Mouse (Mus musculus): ENCODE data around the gene Scrn2. TPM values are rescaled to one million over a fixed set of nuclear protein-coding genes. Genes with fewer than 3 reads are reported as not detected.
A peak's percentile ranks its signal among the peaks of the same experiment; 100 is the strongest.

Gene Scrn2
- total and polyA plus RNA-seq, 2 experiments from 2014 or later: 12.4 to 24.0 TPM

DNA sequence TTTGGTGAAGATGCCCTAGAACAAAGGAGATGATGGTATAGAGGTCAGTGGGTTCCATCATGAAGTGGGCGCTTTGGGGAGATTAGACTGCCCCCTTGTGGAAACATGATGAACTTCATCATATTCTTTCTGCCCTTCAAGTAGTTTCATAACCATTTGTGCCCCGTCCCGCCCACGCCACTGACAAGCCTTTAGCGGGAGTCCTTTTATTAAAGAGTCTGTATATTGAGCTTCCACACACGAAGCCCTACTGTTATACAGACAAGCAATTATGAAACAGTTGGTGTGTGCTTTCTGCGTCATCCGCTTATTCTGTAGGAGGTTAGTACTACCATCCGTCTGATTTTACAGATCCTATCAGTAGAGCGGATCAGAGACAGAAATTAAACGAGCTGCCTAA, 53.2 kb downstream of the Scrn2 start:
- TF ChIP-seq CTCF (IDR thresholded peaks at IDR 0.05; ENCODE audit: low read depth): peak; percentile 72
- Histone ChIP-seq H3K36me3 (ENCODE audit: insufficient read depth, low read length) (no peaks in the 10 kb centered on the region), H3K4me2 (ENCODE audit: low read depth, low read length) (no peak overlapping the region), H3K27ac (no peak overlapping the region), H3K4me1 (ENCODE audit: insufficient read depth, low read length) (no peaks in the 10 kb centered on the region), H3K27me3 (ENCODE audit: insufficient read depth, low read length) (no peaks in the 10 kb centered on the region), H3K9me3 (ENCODE audit: low read length) (no peaks in the 10 kb centered on the region), H3K4me3 (ENCODE audit: low read length) (no peak overlapping the region), H3K9ac (replicated peaks; ENCODE audit: low read length) (no peak overlapping the region)
- 44% methylated on average over 11 of the region's 11 CpGs for WGBS
- ATAC-seq (no peak), DNase-seq (ENCODE audit: low spot score) (peak; percentile 34)

Small RNA genes lying within 50 kb of the gene (microRNA-seq; reads per million reads assigned to microRNA genes)
- gene Mir8103: 0.53 to 0.72 reads per million in 2 experiments

Other genes starting within 250 kb of the Scrn2 start
- 23.1 and 27.9 TPM in 2 replicates for gene Cbx1, start 240.8 kb upstream of the Scrn2 start, total RNA-seq (2014; rRNA removed)
- 57.2 and 63.0 TPM in 2 replicates for gene Cbx1, start 240.8 kb upstream of the Scrn2 start, polyA plus RNA-seq (2015; fragmentation: Nextera tagmentation; extraction: Ambion mirVana)
- 91.4 and 92.8 TPM in 2 replicates for gene Nfe2l1, start 200.0 kb upstream of the Scrn2 start, total RNA-seq (2014; rRNA removed)
- 67.2 and 69.0 TPM in 2 replicates for gene Nfe2l1, start 200.0 kb upstream of the Scrn2 start, polyA plus RNA-seq (2015; fragmentation: Nextera tagmentation; extraction: Ambion mirVana)
- 6.3 and 12.6 TPM in 2 replicates for gene Copz2, start 180.1 kb upstream of the Scrn2 start, total RNA-seq (2014; rRNA removed)
- 26.4 and 28.1 TPM in 2 replicates for gene Copz2, start 180.1 kb upstream of the Scrn2 start, polyA plus RNA-seq (2015; fragmentation: Nextera tagmentation; extraction: Ambion mirVana)
- 44.9 and 56.5 TPM in 2 replicates for gene Cdk5rap3, start 113.4 kb upstream of the Scrn2 start, total RNA-seq (2014; rRNA removed)
- gene Cdk5rap3, start 113.4 kb upstream of the Scrn2 start, polyA plus RNA-seq (2015; fragmentation: Nextera tagmentation; extraction: Ambion mirVana): 77.1 and 87.8 TPM in 2 replicates
- gene Prr15l, start 101.8 kb upstream of the Scrn2 start, total RNA-seq (2014; rRNA removed): 0.10 and 0.75 TPM in 2 replicates
- 0.19 and 0.71 TPM in 2 replicates for gene Prr15l, start 101.8 kb upstream of the Scrn2 start, polyA plus RNA-seq (2015; fragmentation: Nextera tagmentation; extraction: Ambion mirVana)
- 31.5 and 37.2 TPM in 2 replicates for gene Pnpo, start 86.0 kb upstream of the Scrn2 start, total RNA-seq (2014; rRNA removed)
- gene Pnpo, start 86.0 kb upstream of the Scrn2 start, polyA plus RNA-seq (2015; fragmentation: Nextera tagmentation; extraction: Ambion mirVana): 37.3 and 38.3 TPM in 2 replicates
- 7.3 and 8.8 TPM in 2 replicates for gene Sp2, start 47.0 kb upstream of the Scrn2 start, total RNA-seq (2014; rRNA removed)
- 11.9 and 14.4 TPM in 2 replicates for gene Sp2, start 47.0 kb upstream of the Scrn2 start, polyA plus RNA-seq (2015; fragmentation: Nextera tagmentation; extraction: Ambion mirVana)
- gene Sp6, start 16.5 kb upstream of the Scrn2 start, total RNA-seq (2014; rRNA removed): 0.18 and 0.99 TPM in 2 replicates
- 0.38 and 0.54 TPM in 2 replicates for gene Sp6, start 16.5 kb upstream of the Scrn2 start, polyA plus RNA-seq (2015; fragmentation: Nextera tagmentation; extraction: Ambion mirVana)
- gene Lrrc46, start 11.5 kb downstream of the Scrn2 start, total RNA-seq (2014; rRNA removed): 0.36 and 3.5 TPM in 2 replicates
- gene Lrrc46, start 11.5 kb downstream of the Scrn2 start, polyA plus RNA-seq (2015; fragmentation: Nextera tagmentation; extraction: Ambion mirVana): 3.5 and 4.1 TPM in 2 replicates
- 64.6 and 69.3 TPM in 2 replicates for gene Mrpl10, start 11.6 kb downstream of the Scrn2 start, total RNA-seq (2014; rRNA removed)
- 64.9 and 66.6 TPM in 2 replicates for gene Mrpl10, start 11.6 kb downstream of the Scrn2 start, polyA plus RNA-seq (2015; fragmentation: Nextera tagmentation; extraction: Ambion mirVana)
- 11.5 and 14.6 TPM in 2 replicates for gene Osbpl7, start 20.7 kb downstream of the Scrn2 start, total RNA-seq (2014; rRNA removed)
- 12.5 and 13.2 TPM in 2 replicates for gene Osbpl7, start 20.7 kb downstream of the Scrn2 start, polyA plus RNA-seq (2015; fragmentation: Nextera tagmentation; extraction: Ambion mirVana)
- gene Tbx21, start 85.4 kb downstream of the Scrn2 start, total RNA-seq (2014; rRNA removed): 0.89 TPM in 1 of 2 replicates, not detected in the other
- 0.11 and 0.16 TPM in 2 replicates for gene Tbx21, start 85.4 kb downstream of the Scrn2 start, polyA plus RNA-seq (2015; fragmentation: Nextera tagmentation; extraction: Ambion mirVana)
- 45.4 and 53.8 TPM in 2 replicates for gene Tbkbp1, start 121.6 kb downstream of the Scrn2 start, total RNA-seq (2014; rRNA removed)
- 9.6 and 10.1 TPM in 2 replicates for gene Tbkbp1, start 121.6 kb downstream of the Scrn2 start, polyA plus RNA-seq (2015; fragmentation: Nextera tagmentation; extraction: Ambion mirVana)
- 97.9 and 100 TPM in 2 replicates for gene Kpnb1, start 157.9 kb downstream of the Scrn2 start, total RNA-seq (2014; rRNA removed)
- gene Kpnb1, start 157.9 kb downstream of the Scrn2 start, polyA plus RNA-seq (2015; fragmentation: Nextera tagmentation; extraction: Ambion mirVana): 26.1 and 26.9 TPM in 2 replicates

Measured in hindbrain, postnatal 0 days (tissue).